Mouse (Mus musculus) urinary bladder, postnatal 10 days (tissue): ENCODE data around the gene Tmcc2.

Source experiments
- DNase-seq: peaks from one replicate; pipeline ENCODE4 v3.0.0; 2022; ENCODE audit warnings: low spot score

Tmcc2 gene

GRCm38 (mm10) chr1:132390691-132391579, at the start of gene Tmcc2:
Tmcc2 (minus strand) TSS chr1:132391281.
- DNase-seq = no peak

GRCm38 (mm10) chr1:132437389-132437788, 46.3 kb upstream of the Tmcc2 start:
- DNase-seq = no peak

GRCm38 (mm10) chr1:132436960-132437359, 45.9 kb upstream of the Tmcc2 start:
- no peak for DNase-seq

- DNase-seq = no peak
Observed at GRCm38 (mm10) chr1:132436320-132436958, 45.4 kb upstream of the Tmcc2 start.

GRCm38 (mm10) chr1:132434032-132434431, 43.0 kb upstream of the Tmcc2 start:
- DNase-seq = no peak

GRCm38 (mm10) chr1:132433349-132433748, 42.3 kb upstream of the Tmcc2 start:
- DNase-seq = no peak

GRCm38 (mm10) chr1:132431716-132432115, 40.6 kb upstream of the Tmcc2 start:
- no peak for DNase-seq

- DNase-seq = no peak
Observed at GRCm38 (mm10) chr1:132430818-132431217, 39.7 kb upstream of the Tmcc2 start.

- DNase-seq = no peak
Observed at GRCm38 (mm10) chr1:132425600-132425999, 34.5 kb upstream of the Tmcc2 start.

- DNase-seq = no peak
Observed at GRCm38 (mm10) chr1:132422912-132423696, 32.0 kb upstream of the Tmcc2 start.

- DNase-seq = no peak
Observed at GRCm38 (mm10) chr1:132420662-132421061, 29.6 kb upstream of the Tmcc2 start.

- DNase-seq = no peak
Observed at GRCm38 (mm10) chr1:132420206-132420605, 29.1 kb upstream of the Tmcc2 start.

- DNase-seq = peak; percentile 78
Observed at GRCm38 (mm10) chr1:132417319-132418251, 26.5 kb upstream of the Tmcc2 start, which contains the start of gene Dstyk. Dstyk (plus strand) TSS chr1:132417555.

- no peak for DNase-seq
Observed at GRCm38 (mm10) chr1:132416943-132417290, 25.8 kb upstream of the Tmcc2 start.

GRCm38 (mm10) chr1:132416244-132416942, 25.3 kb upstream of the Tmcc2 start:
- no peak for DNase-seq

GRCm38 (mm10) chr1:132410657-132411056, 19.6 kb upstream of the Tmcc2 start:
- DNase-seq = no peak

GRCm38 (mm10) chr1:132401843-132402242, 10.8 kb upstream of the Tmcc2 start:
- no peak for DNase-seq

GRCm38 (mm10) chr1:132400538-132400937, 9.5 kb upstream of the Tmcc2 start:
- no peak for DNase-seq

- DNase-seq = no peak
Observed at GRCm38 (mm10) chr1:132396705-132397104, 5.6 kb upstream of the Tmcc2 start.

GRCm38 (mm10) chr1:132392872-132393271, 1.8 kb upstream of the Tmcc2 start:
- DNase-seq = no peak

GRCm38 (mm10) chr1:132391580-132392022, 520 bp upstream of the Tmcc2 start:
- DNase-seq = no peak
